Mouse (Mus musculus) lung, postnatal 0 days (tissue): ENCODE results near the gene Ap3b1.

Source experiments
- CTCF ChIP-seq: IDR thresholded peaks from 2 replicates; pipeline ENCODE4 v1.5.1; 2016; ENCODE audit warnings: antibody characterized with exemption, mild to moderate bottlenecking
- EP300 ChIP-seq: IDR thresholded peaks from 2 replicates; pipeline ENCODE4 v1.6.1; 2016; ENCODE audit warnings: antibody characterized with exemption, mild to moderate bottlenecking, control low read depth

DNA sequence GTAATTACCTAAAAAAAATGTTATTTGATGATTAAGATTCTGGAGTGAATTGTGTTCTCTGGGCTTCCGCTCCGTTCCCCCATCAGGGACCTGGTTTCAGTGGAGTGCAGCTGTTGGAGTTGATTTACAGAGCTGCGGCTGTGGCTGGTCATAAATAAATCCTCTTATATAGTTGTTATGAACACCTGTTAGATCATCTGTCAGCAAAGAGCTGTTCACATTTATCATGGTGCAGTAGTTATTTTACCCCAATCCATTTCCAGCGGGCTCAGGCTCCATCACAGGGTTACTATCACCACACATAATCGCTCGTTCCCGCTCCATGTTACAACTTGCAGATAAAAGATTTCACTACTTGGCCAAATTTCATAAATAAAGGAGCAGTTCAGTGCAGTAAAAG lies 215.1 kb downstream of the Ap3b1 start:
- TF ChIP-seq CTCF (no peak), EP300 (no peak)
